Mouse (Mus musculus) inflammation-experienced regulatory T-cells, adult 16 weeks (primary cell): ENCODE data around the gene Krtap1-4. TPM values are rescaled to one million over a fixed set of nuclear protein-coding genes. Genes with fewer than 3 reads are reported as not detected.

Source experiments
- polyA plus RNA-seq: library from polyadenylated mRNA; unstranded; fragments of 100-300 nt; shearing (Covaris generic); gene quantifications from one replicate; pipeline ENCODE4 v1.2.1, GENCODE M21; 2017

Krtap1-4 gene
- polyA plus RNA-seq: not detected

DNA sequence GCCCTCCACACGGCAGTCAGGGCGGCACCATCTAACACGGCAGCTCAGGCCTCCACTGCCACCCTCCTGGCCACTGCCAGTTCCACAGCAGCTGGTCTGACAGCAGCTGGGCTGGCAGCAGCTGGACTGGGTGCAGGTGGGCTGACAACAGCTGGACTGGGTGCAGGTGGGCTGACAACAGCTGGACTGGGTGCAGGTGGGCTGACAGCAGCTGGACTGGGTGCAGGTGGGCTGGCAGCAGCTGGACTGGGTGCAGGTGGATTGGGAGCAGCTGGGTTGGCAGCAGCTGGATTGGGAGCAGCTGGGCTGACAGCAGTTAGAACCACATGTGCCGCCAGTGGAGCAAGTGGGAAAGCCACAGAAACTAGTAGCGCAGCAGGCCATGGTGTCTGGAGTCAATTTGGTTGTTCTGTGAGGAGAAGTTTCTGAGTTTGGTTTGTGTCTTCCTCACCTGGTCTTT, at the start of gene Krtap1-4:
Gene Krtap1-4, minus strand, starts transcription at position 410 of the 460 bp plus-strand sequence.

GRCm38 (mm10) chr11:99628138-99628537, 44.7 kb upstream of the Krtap1-4 start, which contains the start of gene Krtap4-1:
TSS of gene Krtap4-1 (minus strand) at chr11:99628238.

DNA sequence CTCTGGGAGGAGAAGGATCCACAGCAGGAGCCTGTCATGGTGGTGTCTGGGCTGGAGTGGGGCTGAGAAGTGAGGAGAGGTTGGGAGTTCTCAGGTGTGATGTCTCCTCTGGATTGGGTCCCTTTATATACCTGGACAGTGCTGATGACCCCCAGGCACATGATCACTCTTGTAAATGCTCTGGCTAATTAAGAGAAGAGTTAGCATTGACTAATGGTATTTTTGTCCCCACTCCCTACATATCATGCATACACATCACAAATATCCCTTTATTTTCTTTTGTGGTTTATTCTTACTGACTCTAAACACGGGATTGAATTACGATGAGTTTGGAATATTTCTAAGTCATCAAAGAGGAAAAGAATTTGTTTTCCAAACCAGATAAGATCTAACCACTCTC, 36.9 kb upstream of the Krtap1-4 start, which contains the start of gene Gm11562:
Gene Gm11562, minus strand, starts transcription at position 101 of the 400 bp plus-strand sequence.

DNA sequence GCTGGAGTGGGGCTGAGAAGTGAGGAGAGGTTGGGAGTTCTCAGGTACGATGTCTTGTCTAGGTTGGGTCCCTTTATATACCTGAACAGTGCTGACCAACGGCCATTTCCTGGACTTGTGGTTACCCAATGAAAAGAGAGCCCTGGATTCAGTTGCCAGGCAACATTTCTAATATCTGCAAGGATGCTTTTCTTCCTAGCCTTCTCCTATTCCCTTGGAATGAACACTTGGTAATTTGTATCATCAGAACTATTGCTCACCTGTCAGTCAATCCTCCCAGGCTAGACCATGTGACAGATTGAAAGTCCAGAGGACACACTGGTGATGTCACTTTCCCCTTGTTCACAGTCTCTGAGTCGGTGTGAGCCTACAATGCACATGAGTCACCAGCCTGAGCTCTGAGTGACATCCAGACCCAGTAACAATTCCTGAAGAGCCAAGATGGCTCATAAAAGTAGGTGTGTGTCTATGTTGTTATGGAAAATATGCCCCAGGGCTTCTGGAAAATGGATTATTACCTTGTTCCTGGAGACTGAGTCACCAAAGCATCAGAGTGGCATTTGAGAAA, 31.4 kb upstream of the Krtap1-4 start, which contains the start of gene Krtap2-4:
Gene Krtap2-4, minus strand, starts transcription at position 51 of the 568 bp plus-strand sequence.

DNA sequence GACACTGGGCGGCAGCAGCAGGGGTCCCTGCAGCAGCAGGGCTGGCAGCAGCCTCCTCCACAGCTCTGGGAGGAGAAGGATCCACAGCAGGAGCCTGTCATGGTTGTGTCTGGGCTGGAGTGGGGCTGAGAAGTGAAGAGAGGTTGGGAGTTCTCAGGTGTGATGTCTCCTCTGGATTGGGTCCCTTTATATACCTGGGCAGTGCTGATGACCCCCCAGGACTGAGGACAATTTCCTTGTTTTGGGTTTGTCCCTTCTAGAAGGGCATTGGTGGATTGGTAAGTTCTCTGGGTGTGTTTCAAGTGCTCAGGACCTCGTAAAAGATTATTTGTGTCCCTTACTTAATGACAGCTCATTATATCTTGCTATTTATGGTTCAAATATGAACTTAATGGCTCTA, 26.6 kb upstream of the Krtap1-4 start, which contains the start of gene Gm11937:
Gene Gm11937, minus strand, starts transcription at position 101 of the 400 bp plus-strand sequence.

GRCm38 (mm10) chr11:99603208-99603607, 19.8 kb upstream of the Krtap1-4 start, which contains the start of gene Gm11938:
TSS of gene Gm11938 (minus strand) at chr11:99603308.

DNA sequence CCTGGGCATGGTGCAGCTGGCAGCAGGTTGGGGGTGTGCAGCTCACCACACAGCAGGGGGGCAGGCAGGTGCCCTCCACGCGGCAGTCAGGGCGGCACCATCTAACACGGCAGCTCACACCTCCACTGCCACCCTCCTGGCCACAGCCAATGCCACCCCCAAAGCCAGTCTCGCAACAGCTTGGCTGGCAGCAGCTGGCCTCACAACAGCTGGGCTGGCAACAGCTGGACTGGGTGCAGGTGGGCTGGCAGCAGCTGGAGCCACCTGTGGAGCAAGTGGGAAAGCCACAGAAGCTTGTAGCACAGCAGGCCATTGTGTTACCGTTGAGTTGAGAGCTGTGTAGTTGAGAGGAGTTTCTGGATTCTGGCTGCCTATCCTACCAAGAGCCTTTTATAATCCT, 14.3 kb upstream of the Krtap1-4 start, which contains the start of gene Krtap9-3:
Gene Krtap9-3, minus strand, starts transcription at position 364 of the 400 bp plus-strand sequence.

GRCm38 (mm10) chr11:99590981-99591380, 7.5 kb upstream of the Krtap1-4 start, which contains the start of gene Krtap1-3:
TSS of gene Krtap1-3 (minus strand) at chr11:99591339.

DNA sequence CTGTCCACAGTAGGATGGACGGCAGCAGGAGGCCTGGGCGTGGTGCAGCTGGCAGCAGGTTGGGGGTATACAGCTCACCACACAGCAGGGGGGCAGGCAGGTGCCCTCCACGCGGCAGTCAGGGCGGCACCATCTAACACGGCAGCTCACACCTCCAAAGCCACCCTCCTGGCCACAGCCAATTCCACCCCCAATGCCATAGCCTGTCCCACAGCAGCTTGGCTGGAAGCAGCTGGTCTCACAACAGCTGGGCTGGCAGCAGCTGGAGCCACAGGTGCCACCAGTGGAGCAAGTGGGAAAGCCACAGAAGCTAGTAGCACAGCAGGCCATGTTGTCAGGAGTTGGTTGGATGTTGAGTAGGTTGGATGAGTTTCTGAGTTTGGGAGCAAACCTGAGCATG, 2.8 kb downstream of the Krtap1-4 start, which contains the start of gene Krtap1-5:
Gene Krtap1-5, minus strand, starts transcription at position 381 of the 400 bp plus-strand sequence.

DNA sequence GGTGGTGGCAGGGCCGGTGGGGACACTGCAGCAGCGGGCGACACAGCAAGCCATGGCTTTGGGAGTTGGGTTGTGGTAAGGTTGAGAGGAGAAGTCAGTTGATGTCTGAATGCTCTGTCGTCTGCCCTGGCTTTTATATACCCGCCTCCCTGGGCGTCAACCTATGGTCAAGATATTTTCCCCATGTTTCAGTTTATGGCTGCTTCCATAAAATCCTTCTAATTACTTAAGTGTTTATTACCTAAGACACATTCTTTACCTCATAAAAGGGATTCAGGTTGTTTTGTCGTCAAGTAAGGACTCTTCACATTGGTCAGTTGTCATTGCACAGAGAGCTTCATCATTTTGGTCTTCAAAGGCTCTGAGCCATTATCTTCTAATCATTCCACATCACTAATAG, 16.9 kb downstream of the Krtap1-4 start, which contains the start of gene Krtap3-1:
Gene Krtap3-1, minus strand, starts transcription at position 101 of the 400 bp plus-strand sequence.

DNA sequence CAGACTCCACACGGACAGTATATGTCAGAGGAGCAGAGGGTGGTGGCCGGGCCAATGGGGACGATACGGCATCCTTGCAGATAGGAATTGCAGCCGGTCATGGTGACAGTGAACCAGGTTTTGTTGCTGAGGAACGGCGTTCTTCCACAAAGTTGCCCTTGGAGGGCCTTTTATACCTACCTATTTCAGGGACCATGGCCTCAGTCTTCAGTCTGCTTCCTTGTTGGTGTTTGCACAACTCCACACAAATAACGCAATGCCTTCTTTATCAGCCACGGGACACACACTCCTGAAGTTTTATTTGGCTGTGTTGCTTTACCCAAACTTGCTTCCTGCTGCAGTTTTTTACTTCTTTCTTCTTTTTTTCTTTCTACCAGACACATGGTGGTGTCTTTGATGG, 24.1 kb downstream of the Krtap1-4 start, which contains the start of gene Gm11939:
Gene Gm11939, minus strand, starts transcription at position 101 of the 400 bp plus-strand sequence.

GRCm38 (mm10) chr11:99556753-99557152, 26.7 kb downstream of the Krtap1-4 start, which contains the start of gene Krtap3-2:
TSS of gene Krtap3-2 (minus strand) at chr11:99556853.

GRCm38 (mm10) chr11:99550765-99551164, 32.7 kb downstream of the Krtap1-4 start, which contains the start of gene Krtap3-3:
TSS of gene Krtap3-3 (minus strand) at chr11:99550865.

Other genes with a start within 250 kb of the Krtap1-4 start
- not detected for gene Krt26, start 245.7 kb downstream of the Krtap1-4 start, polyA plus RNA-seq
- not detected for gene Krt27, start 232.6 kb downstream of the Krtap1-4 start, polyA plus RNA-seq
- gene Krt28, start 208.8 kb downstream of the Krtap1-4 start, polyA plus RNA-seq: not detected
- 21.7 TPM for gene Krt10, start 194.3 kb downstream of the Krtap1-4 start, polyA plus RNA-seq
- gene Krt12, start 161.4 kb downstream of the Krtap1-4 start, polyA plus RNA-seq: not detected
- gene Krt20, start 145.5 kb downstream of the Krtap1-4 start, polyA plus RNA-seq: not detected
- gene Krt23, start 90.5 kb downstream of the Krtap1-4 start, polyA plus RNA-seq: not detected
- gene Krt39, start 62.3 kb downstream of the Krtap1-4 start, polyA plus RNA-seq: not detected
- gene Krt40, start 40.5 kb downstream of the Krtap1-4 start, polyA plus RNA-seq: not detected
- gene Krtap3-3, start 32.8 kb downstream of the Krtap1-4 start, polyA plus RNA-seq: not detected
- not detected for gene Krtap3-2, start 26.8 kb downstream of the Krtap1-4 start, polyA plus RNA-seq
- not detected for gene Gm11939, start 24.2 kb downstream of the Krtap1-4 start, polyA plus RNA-seq
- gene Krtap3-1, start 17.0 kb downstream of the Krtap1-4 start, polyA plus RNA-seq: not detected
- gene Krtap1-5, start 2.6 kb downstream of the Krtap1-4 start, polyA plus RNA-seq: not detected
- gene Krtap1-3, start 7.7 kb upstream of the Krtap1-4 start, polyA plus RNA-seq: not detected
- not detected for gene Krtap9-3, start 14.5 kb upstream of the Krtap1-4 start, polyA plus RNA-seq
- not detected for gene Gm11938, start 19.7 kb upstream of the Krtap1-4 start, polyA plus RNA-seq
- not detected for gene Gm11937, start 26.5 kb upstream of the Krtap1-4 start, polyA plus RNA-seq
- gene Krtap2-4, start 31.2 kb upstream of the Krtap1-4 start, polyA plus RNA-seq: not detected
- gene Gm11562, start 36.8 kb upstream of the Krtap1-4 start, polyA plus RNA-seq: not detected
- not detected for gene Krtap4-1, start 44.6 kb upstream of the Krtap1-4 start, polyA plus RNA-seq
- gene Krtap4-2, start 51.4 kb upstream of the Krtap1-4 start, polyA plus RNA-seq: not detected
- gene Krtap4-7, start 60.4 kb upstream of the Krtap1-4 start, polyA plus RNA-seq: not detected
- gene Gm11555, start 66.6 kb upstream of the Krtap1-4 start, polyA plus RNA-seq: not detected
- not detected for gene Gm11563, start 75.3 kb upstream of the Krtap1-4 start, polyA plus RNA-seq
- gene Krtap4-6, start 82.3 kb upstream of the Krtap1-4 start, polyA plus RNA-seq: not detected
- gene Gm14190, start 107.1 kb upstream of the Krtap1-4 start, polyA plus RNA-seq: not detected
- gene Gm14180, start 150.6 kb upstream of the Krtap1-4 start, polyA plus RNA-seq: not detected
- not detected for gene Gm11595, start 189.3 kb upstream of the Krtap1-4 start, polyA plus RNA-seq
- gene Krtap4-8, start 197.1 kb upstream of the Krtap1-4 start, polyA plus RNA-seq: not detected
- gene Krtap4-9, start 201.5 kb upstream of the Krtap1-4 start, polyA plus RNA-seq: not detected
- gene Gm11596, start 209.8 kb upstream of the Krtap1-4 start, polyA plus RNA-seq: not detected
- gene Gm11569, start 215.3 kb upstream of the Krtap1-4 start, polyA plus RNA-seq: not detected
- not detected for gene Gm11554, start 220.8 kb upstream of the Krtap1-4 start, polyA plus RNA-seq
- not detected for gene Krtap4-13, start 226.2 kb upstream of the Krtap1-4 start, polyA plus RNA-seq
- not detected for gene Gm11564, start 232.0 kb upstream of the Krtap1-4 start, polyA plus RNA-seq